Mouse (Mus musculus) hindbrain, embryonic 14.5 days (tissue): Measurements from ENCODE around the gene Magi2. TPM values are rescaled to one million over a fixed set of nuclear protein-coding genes. Genes with fewer than 3 reads are reported as not detected.

Source experiments
- ATAC-seq: fragments of 200-750 bp; cut with Nextera tagmentation; 2 replicates; pipeline ENCODE4 v1.8.0; 2017; ENCODE audit warnings: moderate number of reproducible peaks, mild to moderate bottlenecking, moderate TSS enrichment, moderate library complexity; ENCODE audit not compliant: low FRiP score
- DNase-seq: peaks from one replicate; pipeline ENCODE4 v3.0.0-alpha.2; 2015; ENCODE audit warnings: low spot score
- H3K27ac ChIP-seq: fragments of 300-500 bp; sonication (generic); 2 replicates; pipeline ENCODE4 v1.5.1; 2014; ENCODE audit warnings: mild to moderate bottlenecking, moderate library complexity
- H3K27me3 ChIP-seq: fragments of 300-500 bp; sonication (generic); 2 replicates; pipeline ENCODE4 v1.6.1; 2014; ENCODE audit warnings: mild to moderate bottlenecking, low read length, mixed read lengths; ENCODE audit not compliant: control insufficient read depth, insufficient read depth
- H3K36me3 ChIP-seq: fragments of 300-500 bp; sonication (generic); replicated peaks from 2 replicates; pipeline ENCODE4 v1.6.1; 2014; ENCODE audit not compliant: control insufficient read depth, insufficient read depth
- H3K4me1 ChIP-seq: fragments of 300-500 bp; sonication (generic); replicated peaks from 2 replicates; pipeline ENCODE4 v1.6.1; 2014; ENCODE audit warnings: antibody characterized with exemption, low read length, mixed read lengths; ENCODE audit not compliant: control insufficient read depth, insufficient read depth
- H3K4me2 ChIP-seq: fragments of 300-500 bp; sonication (generic); replicated peaks from 2 replicates; pipeline ENCODE4 v1.6.1; 2014; ENCODE audit warnings: mild to moderate bottlenecking, moderate library complexity
- H3K4me3 ChIP-seq: fragments of 300-500 bp; sonication (generic); replicated peaks from 2 replicates; pipeline ENCODE4 v1.5.1; 2014; ENCODE audit warnings: mild to moderate bottlenecking, low read length
- H3K9ac ChIP-seq: fragments of 300-500 bp; sonication (generic); 2 replicates; pipeline ENCODE4 v1.6.1; 2014
- H3K9me3 ChIP-seq: fragments of 300-500 bp; sonication (generic); 2 replicates; pipeline ENCODE4 v1.6.1; 2016; ENCODE audit warnings: low read length; ENCODE audit not compliant: control insufficient read depth
- WGBS: fragments of 180-500 bp; shearing (Covaris S2); extraction: QIAGEN DNeasy Blood & Tissue Kit; methylation state at CpG from one replicate; pipeline ENCODE4 v1.1.7; 2014; 5-methylcytosine and 5-hydroxymethylcytosine counted together
- polyA plus RNA-seq: library from polyadenylated mRNA; unstranded; fragments of >200 nt; fragmentation: Nextera tagmentation; extraction: Ambion mirVana; gene quantifications from 2 replicates; pipeline ENCODE4 v1.2.1, GENCODE M21; 2014

The Magi2 gene
- polyA plus RNA-seq, 1 experiment from 2014 or later: 25.6 TPM

- DNase-seq (no peak), ATAC-seq (no peak)
- Histone ChIP-seq H3K9me3 (no peaks in the 10 kb centered on the region), H3K36me3 (no peaks in the 10 kb centered on the region), H3K4me1 (no peaks in the 10 kb centered on the region), H3K9ac (no peak overlapping the region), H3K27ac (no peak overlapping the region), H3K27me3 (no peaks in the 10 kb centered on the region), H3K4me3 (no peak overlapping the region), H3K4me2 (no peak overlapping the region)
- WGBS: 91% methylated on average over 1 of the region's 1 CpGs
Observed at GRCm38 (mm10) chr5:19611788-19612187, 385.0 kb downstream of the Magi2 start.

GRCm38 (mm10) chr5:19621678-19622077 is 394.8 kb downstream of the Magi2 start:
- ATAC-seq: no peak

GRCm38 (mm10) chr5:19633976-19634375 is 407.1 kb downstream of the Magi2 start:
- Histone ChIP-seq H3K36me3 (no peaks in the 10 kb centered on the region), H3K27me3 (no peaks in the 10 kb centered on the region), H3K4me3 (no peak overlapping the region), H3K27ac (no peak overlapping the region), H3K9ac (no peak overlapping the region), H3K4me2 (no peak overlapping the region), H3K4me1 (no peaks in the 10 kb centered on the region), H3K9me3 (no peaks in the 10 kb centered on the region)
- DNase-seq (no peak), ATAC-seq (no peak)
- 92% methylated on average over 1 of the region's 1 CpGs for WGBS

More at GRCm38 (mm10) chr5:19621678-19622077, 394.8 kb downstream of the Magi2 start:
- no peak overlapping the region for H3K4me2 ChIP-seq
- no peak overlapping the region for H3K4me3 ChIP-seq
- H3K9ac ChIP-seq: no peak overlapping the region
- no peaks in the 10 kb centered on the region for H3K27me3 ChIP-seq
- H3K4me1 ChIP-seq: no peaks in the 10 kb centered on the region
- 86% methylated on average over 5 of the region's 5 CpGs for WGBS
- no peak overlapping the region for H3K27ac ChIP-seq
- H3K9me3 ChIP-seq: no peaks in the 10 kb centered on the region
- H3K36me3 ChIP-seq: no peaks in the 10 kb centered on the region
- DNase-seq: no peak

GRCm38 (mm10) chr5:19637789-19638188 is 411.0 kb downstream of the Magi2 start:
- no peak for ATAC-seq
- no peaks in the 10 kb centered on the region for H3K4me1 ChIP-seq
- H3K36me3 ChIP-seq: no peaks in the 10 kb centered on the region
- DNase-seq: no peak
- no peak overlapping the region for H3K9ac ChIP-seq
- 58% methylated on average over 2 of the region's 2 CpGs for WGBS
- H3K4me2 ChIP-seq: no peak overlapping the region
- no peaks in the 10 kb centered on the region for H3K9me3 ChIP-seq
- no peak overlapping the region for H3K27ac ChIP-seq
- no peaks in the 10 kb centered on the region for H3K27me3 ChIP-seq
- no peak overlapping the region for H3K4me3 ChIP-seq

- ATAC-seq: no peak
- no peaks in the 10 kb centered on the region for H3K9me3 ChIP-seq
- H3K4me1 ChIP-seq: no peaks in the 10 kb centered on the region
- no peaks in the 10 kb centered on the region for H3K27me3 ChIP-seq
- H3K27ac ChIP-seq: no peak overlapping the region
- DNase-seq: no peak
- no peak overlapping the region for H3K4me2 ChIP-seq
- H3K36me3 ChIP-seq: no peaks in the 10 kb centered on the region
- no peak overlapping the region for H3K9ac ChIP-seq
- 87% methylated on average over 1 of the region's 1 CpGs for whole genome bisulfite sequencing
- no peak overlapping the region for H3K4me3 ChIP-seq
Observed at GRCm38 (mm10) chr5:19655986-19656385, 429.1 kb downstream of the Magi2 start.

- no peak for ATAC-seq
- WGBS: 88% methylated on average over 5 of the region's 5 CpGs
Observed at GRCm38 (mm10) chr5:19666416-19666815, 439.6 kb downstream of the Magi2 start.

GRCm38 (mm10) chr5:19717296-19717695 is 490.5 kb downstream of the Magi2 start:
- no peak overlapping the region for H3K4me3 ChIP-seq
- DNase-seq: no peak
- no peaks in the 10 kb centered on the region for H3K27me3 ChIP-seq
- 82% methylated on average over 2 of the region's 2 CpGs for WGBS
- H3K9me3 ChIP-seq: no peaks in the 10 kb centered on the region
- H3K4me2 ChIP-seq: no peak overlapping the region
- no peak overlapping the region for H3K9ac ChIP-seq
- H3K27ac ChIP-seq: no peak overlapping the region
- H3K36me3 ChIP-seq: no peaks in the 10 kb centered on the region
- no peaks in the 10 kb centered on the region for H3K4me1 ChIP-seq
- ATAC-seq: no peak

More at GRCm38 (mm10) chr5:19666416-19666815, 439.6 kb downstream of the Magi2 start:
- no peak for DNase-seq
- H3K27ac ChIP-seq: no peak overlapping the region
- no peaks in the 10 kb centered on the region for H3K4me1 ChIP-seq
- H3K27me3 ChIP-seq: no peaks in the 10 kb centered on the region
- no peak overlapping the region for H3K9ac ChIP-seq
- no peaks in the 10 kb centered on the region for H3K36me3 ChIP-seq
- no peak overlapping the region for H3K4me2 ChIP-seq
- no peak overlapping the region for H3K4me3 ChIP-seq
- H3K9me3 ChIP-seq: no peaks in the 10 kb centered on the region

- Histone ChIP-seq H3K27ac (no peak overlapping the region), H3K4me1 (no peaks in the 10 kb centered on the region), H3K36me3 (no peaks in the 10 kb centered on the region), H3K9me3 (no peaks in the 10 kb centered on the region), H3K4me2 (no peak overlapping the region), H3K9ac (no peak overlapping the region), H3K27me3 (no peaks in the 10 kb centered on the region), H3K4me3 (no peak overlapping the region)
- ATAC-seq: no peak
- no peak for DNase-seq
Observed at GRCm38 (mm10) chr5:19726277-19726676, 499.4 kb downstream of the Magi2 start.

- Histone ChIP-seq H3K27me3 (no peaks in the 10 kb centered on the region), H3K4me3 (no peak overlapping the region), H3K9ac (no peak overlapping the region), H3K9me3 (no peaks in the 10 kb centered on the region), H3K4me2 (no peak overlapping the region), H3K4me1 (no peaks in the 10 kb centered on the region), H3K27ac (no peak overlapping the region), H3K36me3 (no peaks in the 10 kb centered on the region)
- WGBS: 96% methylated on average over 2 of the region's 2 CpGs
- DNase-seq (no peak), ATAC-seq (no peak)
Observed at GRCm38 (mm10) chr5:19745376-19745775, 518.5 kb downstream of the Magi2 start.

GRCm38 (mm10) chr5:19745916-19746315 is 519.1 kb downstream of the Magi2 start:
- no peak for ATAC-seq

More at GRCm38 (mm10) chr5:19745916-19746315, 519.1 kb downstream of the Magi2 start:
- H3K9ac ChIP-seq: no peak overlapping the region
- H3K9me3 ChIP-seq: no peaks in the 10 kb centered on the region
- H3K4me2 ChIP-seq: no peak overlapping the region
- no peak overlapping the region for H3K4me3 ChIP-seq
- 45% methylated on average over 6 of the region's 6 CpGs for WGBS
- no peak for DNase-seq
- no peak overlapping the region for H3K27ac ChIP-seq
- H3K4me1 ChIP-seq: no peaks in the 10 kb centered on the region
- no peaks in the 10 kb centered on the region for H3K36me3 ChIP-seq
- no peaks in the 10 kb centered on the region for H3K27me3 ChIP-seq
